Mouse (Mus musculus): ENCODE measurements around the gene Dock9. TPM values are rescaled to one million over a fixed set of nuclear protein-coding genes. Genes with fewer than 3 reads are reported as not detected.

Gene Dock9
- polyA plus RNA-seq, 1 experiment from 2014 or later = 4.2 TPM

- Histone ChIP-seq H3K9me3 (ENCODE audit: control insufficient read depth, low read length) (no peaks in the 10 kb centered on the region), H3K4me3 (ENCODE audit: low read depth, low read length) (no peak overlapping the region), H3K4me2 (ENCODE audit: low read depth, low read length, severe bottlenecking) (no peak overlapping the region), H3K4me1 (replicated peaks; ENCODE audit: control insufficient read depth, insufficient read depth, low read length) (no peaks in the 10 kb centered on the region), H3K27ac (ENCODE audit: low read depth, low read length) (no peak overlapping the region), H3K27me3 (ENCODE audit: control insufficient read depth, insufficient read depth, low read length) (no peaks in the 10 kb centered on the region), H3K36me3 (ENCODE audit: control insufficient read depth, insufficient read depth, low read length) (no peaks in the 10 kb centered on the region), H3K9ac (ENCODE audit: low read length) (no peak overlapping the region)
- no peak for ATAC-seq (replicated peaks; ENCODE audit: low FRiP score)
- DNase-seq (ENCODE audit: low spot score) = no peak
- 79% methylated on average over 11 of the region's 11 CpGs for WGBS
Observed at GRCm38 (mm10) chr14:121824322-121825103, 26.9 kb upstream of the Dock9 start.

DNA sequence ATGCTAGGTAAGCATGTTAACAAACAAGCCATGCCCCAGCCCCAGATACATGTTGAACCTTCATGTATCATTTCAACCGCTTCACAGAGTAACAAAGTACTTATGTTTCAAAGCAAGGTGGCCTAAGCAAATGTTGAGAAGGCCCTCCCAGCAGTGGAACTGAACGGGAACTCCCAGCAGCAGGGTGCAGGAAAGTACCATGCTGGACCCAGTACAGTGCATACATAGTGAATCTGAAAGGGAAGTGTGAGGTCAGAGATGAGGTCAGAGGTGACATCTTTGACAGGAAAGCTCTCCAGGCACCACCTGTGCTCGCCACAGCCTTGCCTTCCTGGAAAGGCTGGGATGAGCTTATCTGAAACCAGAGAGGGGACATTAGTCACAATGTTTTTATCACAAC lies 25.4 kb upstream of the Dock9 start:
- Histone ChIP-seq H3K27ac (ENCODE audit: low read depth, low read length) (no peak overlapping the region), H3K4me3 (ENCODE audit: low read depth, low read length) (no peak overlapping the region), H3K9me3 (ENCODE audit: control insufficient read depth, low read length) (no peaks in the 10 kb centered on the region), H3K9ac (ENCODE audit: low read length) (no peak overlapping the region), H3K4me1 (replicated peaks; ENCODE audit: control insufficient read depth, insufficient read depth, low read length) (no peaks in the 10 kb centered on the region), H3K36me3 (ENCODE audit: control insufficient read depth, insufficient read depth, low read length) (no peaks in the 10 kb centered on the region), H3K4me2 (ENCODE audit: low read depth, low read length, severe bottlenecking) (no peak overlapping the region), H3K27me3 (ENCODE audit: control insufficient read depth, insufficient read depth, low read length) (no peaks in the 10 kb centered on the region)
- ATAC-seq (replicated peaks; ENCODE audit: low FRiP score) = no peak
- DNase-seq (ENCODE audit: low spot score) = no peak
- 75% methylated on average over 3 of the region's 3 CpGs for WGBS

- 80% methylated on average over 8 of the region's 8 CpGs for WGBS
- no peak for ATAC-seq (replicated peaks; ENCODE audit: low FRiP score)
Observed at GRCm38 (mm10) chr14:121822506-121822905, 24.9 kb upstream of the Dock9 start.

DNA sequence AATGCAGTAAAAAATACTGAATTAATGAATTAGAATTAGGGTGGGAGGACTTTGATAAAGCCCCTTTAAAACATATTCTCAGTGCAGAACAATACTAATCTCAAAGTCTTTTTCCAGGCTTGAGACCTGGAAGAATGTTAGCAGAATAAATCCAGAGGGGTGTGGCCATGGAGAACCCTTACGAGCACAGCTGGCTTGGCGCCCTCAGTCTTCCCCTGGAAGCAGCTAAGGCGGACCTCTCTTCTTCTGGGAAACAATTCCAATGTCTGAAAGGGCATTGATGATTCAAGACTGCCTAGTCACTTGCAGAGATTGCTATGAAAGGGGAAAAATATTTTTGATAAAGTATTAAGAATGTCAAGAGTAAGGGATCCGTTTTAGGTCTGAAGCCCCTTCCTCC lies 9.2 kb upstream of the Dock9 start:
- Histone ChIP-seq H3K27me3 (ENCODE audit: control insufficient read depth, insufficient read depth, low read length) (no peaks in the 10 kb centered on the region), H3K4me1 (replicated peaks; ENCODE audit: control insufficient read depth, insufficient read depth, low read length) (no peaks in the 10 kb centered on the region), H3K9ac (ENCODE audit: low read length) (no peak overlapping the region), H3K36me3 (ENCODE audit: control insufficient read depth, insufficient read depth, low read length) (no peaks in the 10 kb centered on the region), H3K27ac (ENCODE audit: low read depth, low read length) (no peak overlapping the region), H3K4me2 (ENCODE audit: low read depth, low read length, severe bottlenecking) (no peak overlapping the region), H3K9me3 (ENCODE audit: control insufficient read depth, low read length) (no peaks in the 10 kb centered on the region; the same call in 1 of the 2 replicates), H3K4me3 (ENCODE audit: low read depth, low read length) (no peak overlapping the region)
- DNase-seq (ENCODE audit: low spot score) = no peak
- 80% methylated on average over 4 of the region's 4 CpGs for WGBS
- no peak for ATAC-seq (replicated peaks; ENCODE audit: low FRiP score)

More at GRCm38 (mm10) chr14:121822506-121822905, 24.9 kb upstream of the Dock9 start:
- H3K9me3 ChIP-seq (ENCODE audit: control insufficient read depth, low read length) = no peaks in the 10 kb centered on the region
- DNase-seq (ENCODE audit: low spot score) = no peak
- no peaks in the 10 kb centered on the region for H3K36me3 ChIP-seq (ENCODE audit: control insufficient read depth, insufficient read depth, low read length)
- H3K4me1 ChIP-seq (replicated peaks; ENCODE audit: control insufficient read depth, insufficient read depth, low read length) = no peaks in the 10 kb centered on the region
- H3K27me3 ChIP-seq (ENCODE audit: control insufficient read depth, insufficient read depth, low read length) = no peaks in the 10 kb centered on the region
- no peak overlapping the region for H3K9ac ChIP-seq (ENCODE audit: low read length)
- no peak overlapping the region for H3K4me3 ChIP-seq (ENCODE audit: low read depth, low read length)
- no peak overlapping the region for H3K4me2 ChIP-seq (ENCODE audit: low read depth, low read length, severe bottlenecking)
- H3K27ac ChIP-seq (ENCODE audit: low read depth, low read length) = no peak overlapping the region

DNA sequence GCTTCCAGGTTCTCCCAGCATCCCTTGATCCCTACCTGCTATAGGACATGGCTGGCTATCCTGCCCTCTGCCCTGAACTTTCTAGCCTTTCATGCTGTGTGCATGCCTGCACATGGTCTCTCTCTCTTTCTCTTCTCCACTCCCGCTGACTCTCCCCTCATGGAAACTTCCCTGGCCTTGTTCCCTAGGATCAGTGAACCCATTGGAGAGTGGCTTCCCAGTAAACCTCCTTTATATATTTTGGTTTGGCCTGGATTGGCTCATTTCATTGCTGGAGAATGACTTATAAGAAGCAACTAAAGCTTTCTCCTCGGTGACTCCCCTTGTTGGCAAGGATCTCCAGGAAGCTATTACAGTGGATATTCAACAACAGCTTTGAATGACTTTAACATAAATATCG lies 8.7 kb upstream of the Dock9 start:
- 74% methylated on average over 3 of the region's 3 CpGs for WGBS
- DNase-seq (ENCODE audit: low spot score) = no peak

GRCm38 (mm10) chr14:121804461-121804860 lies 6.8 kb upstream of the Dock9 start:
- ATAC-seq (replicated peaks; ENCODE audit: low FRiP score) (no peak), DNase-seq (ENCODE audit: low spot score) (no peak)
- Histone ChIP-seq H3K4me1 (replicated peaks; ENCODE audit: control insufficient read depth, insufficient read depth, low read length) (no peaks in the 10 kb centered on the region), H3K27ac (ENCODE audit: low read depth, low read length) (no peak overlapping the region), H3K4me3 (ENCODE audit: low read depth, low read length) (no peak overlapping the region), H3K27me3 (ENCODE audit: control insufficient read depth, insufficient read depth, low read length) (no peaks in the 10 kb centered on the region), H3K4me2 (ENCODE audit: low read depth, low read length, severe bottlenecking) (no peak overlapping the region), H3K36me3 (ENCODE audit: control insufficient read depth, insufficient read depth, low read length) (no peaks in the 10 kb centered on the region), H3K9me3 (ENCODE audit: control insufficient read depth, low read length) (no peaks in the 10 kb centered on the region), H3K9ac (ENCODE audit: low read length) (no peak overlapping the region)
- 83% methylated on average over 4 of the region's 4 CpGs for WGBS

More for the DNA sequence above, 8.7 kb upstream of the Dock9 start:
- Histone ChIP-seq H3K9me3 (ENCODE audit: control insufficient read depth, low read length) (no peaks in the 10 kb centered on the region; the same call in 1 of the 2 replicates), H3K4me3 (ENCODE audit: low read depth, low read length) (no peak overlapping the region), H3K4me2 (ENCODE audit: low read depth, low read length, severe bottlenecking) (no peak overlapping the region), H3K9ac (ENCODE audit: low read length) (no peak overlapping the region), H3K36me3 (ENCODE audit: control insufficient read depth, insufficient read depth, low read length) (no peaks in the 10 kb centered on the region), H3K27ac (ENCODE audit: low read depth, low read length) (no peak overlapping the region), H3K27me3 (ENCODE audit: control insufficient read depth, insufficient read depth, low read length) (no peaks in the 10 kb centered on the region), H3K4me1 (replicated peaks; ENCODE audit: control insufficient read depth, insufficient read depth, low read length) (no peaks in the 10 kb centered on the region)
- ATAC-seq (replicated peaks; ENCODE audit: low FRiP score) = no peak

DNA sequence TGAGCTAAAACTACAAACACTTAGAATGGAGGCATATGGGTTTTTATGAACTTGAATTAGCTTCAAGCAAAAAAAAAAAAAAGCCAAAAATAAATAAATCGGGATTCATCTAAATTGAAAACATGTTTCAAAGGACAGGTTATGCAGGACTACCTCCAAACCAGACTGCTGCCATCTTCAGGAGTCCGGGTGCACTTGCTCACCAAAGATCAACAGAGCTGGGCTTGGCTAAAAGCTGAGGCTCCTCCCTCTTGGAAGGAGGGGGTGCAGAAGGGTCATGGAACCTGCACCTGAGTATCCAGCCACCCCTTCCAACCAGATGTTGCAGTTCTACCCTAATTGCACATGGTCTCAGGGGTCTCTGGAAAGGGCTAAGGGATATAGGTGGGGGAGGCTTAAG lies 3.3 kb upstream of the Dock9 start:
- Histone ChIP-seq H3K36me3 (ENCODE audit: control insufficient read depth, insufficient read depth, low read length) (no peaks in the 10 kb centered on the region), H3K27ac (ENCODE audit: low read depth, low read length) (no peak overlapping the region), H3K9ac (ENCODE audit: low read length) (no peak overlapping the region), H3K4me1 (replicated peaks; ENCODE audit: control insufficient read depth, insufficient read depth, low read length) (0 out of 2 replicates have a peak, but pooled peaks cover 4% of the 10 kb centered on the region), H3K27me3 (ENCODE audit: control insufficient read depth, insufficient read depth, low read length) (peaks cover 2% of the 10 kb centered on the region; the same call in 1 of the 2 replicates), H3K4me2 (ENCODE audit: low read depth, low read length, severe bottlenecking) (no peak overlapping the region), H3K4me3 (ENCODE audit: low read depth, low read length) (no peak overlapping the region), H3K9me3 (ENCODE audit: control insufficient read depth, low read length) (no peaks in the 10 kb centered on the region)
- no peak for DNase-seq (ENCODE audit: low spot score)
- WGBS = 20% methylated on average over 2 of the region's 2 CpGs
- ATAC-seq (replicated peaks; ENCODE audit: low FRiP score) = no peak

- no peaks in the 10 kb centered on the region for H3K36me3 ChIP-seq (ENCODE audit: control insufficient read depth, insufficient read depth, low read length)
- DNase-seq (ENCODE audit: low spot score) (no peak), ATAC-seq (replicated peaks; ENCODE audit: low FRiP score) (no peak)
- 0 out of 2 replicates have a peak, but pooled peaks cover 4% of the 10 kb centered on the region for H3K4me1 ChIP-seq (replicated peaks; ENCODE audit: control insufficient read depth, insufficient read depth, low read length)
- WGBS = 81% methylated on average over 7 of the region's 7 CpGs
- no peaks in the 10 kb centered on the region for H3K9me3 ChIP-seq (ENCODE audit: control insufficient read depth, low read length)
- no peak overlapping the region for H3K4me3 ChIP-seq (ENCODE audit: low read depth, low read length)
- peaks cover 5% of the 10 kb centered on the region; the same call in 1 of the 2 replicates for H3K27me3 ChIP-seq (ENCODE audit: control insufficient read depth, insufficient read depth, low read length)
- H3K9ac ChIP-seq (ENCODE audit: low read length) = no peak overlapping the region
- no peak overlapping the region for H3K27ac ChIP-seq (ENCODE audit: low read depth, low read length)
- H3K4me2 ChIP-seq (ENCODE audit: low read depth, low read length, severe bottlenecking) = no peak overlapping the region
Observed at GRCm38 (mm10) chr14:121799112-121799511, 1.5 kb upstream of the Dock9 start.

GRCm38 (mm10) chr14:121798411-121798799 lies 768 bp upstream of the Dock9 start:
- 0 out of 2 replicates have a peak overlapping the region, but pooled peaks have one; percentile 4 for H3K27ac ChIP-seq (ENCODE audit: low read depth, low read length)
- DNase-seq (ENCODE audit: low spot score) (peak; percentile 94), ATAC-seq (replicated peaks; ENCODE audit: low FRiP score) (peak; percentile 93)
- H3K4me2 ChIP-seq (ENCODE audit: low read depth, low read length, severe bottlenecking) = peak overlapping the region; percentile 92
- H3K9ac ChIP-seq (ENCODE audit: low read length) = peak overlapping the region; percentile 31; the same call in 1 of the 2 replicates
- peaks cover 5% of the 10 kb centered on the region; the same call in 1 of the 2 replicates for H3K27me3 ChIP-seq (ENCODE audit: control insufficient read depth, insufficient read depth, low read length)
- H3K4me3 ChIP-seq (ENCODE audit: low read depth, low read length) = peak overlapping the region; percentile 67
- no peaks in the 10 kb centered on the region for H3K36me3 ChIP-seq (ENCODE audit: control insufficient read depth, insufficient read depth, low read length)
- 0 out of 2 replicates have a peak, but pooled peaks cover 4% of the 10 kb centered on the region for H3K4me1 ChIP-seq (replicated peaks; ENCODE audit: control insufficient read depth, insufficient read depth, low read length)
- no peaks in the 10 kb centered on the region for H3K9me3 ChIP-seq (ENCODE audit: control insufficient read depth, low read length)
- WGBS = under 1% methylated on average over 22 of the region's 22 CpGs

Data from forebrain, embryonic 11.5 days (tissue).